Mouse (Mus musculus) c-Kit-positive CD71-positive TER-119-positive erythroid progenitor cells, embryonic 14.5 days (primary cell): ENCODE results near the gene Asna1.
A peak's percentile ranks its signal among the peaks of the same experiment; 100 is the strongest.

ENCODE experiments used
- DNase-seq: peaks from one replicate; pipeline ENCODE4 v3.0.0-alpha.2; 2013; ENCODE audit warnings: low spot score

Asna1 gene

DNA sequence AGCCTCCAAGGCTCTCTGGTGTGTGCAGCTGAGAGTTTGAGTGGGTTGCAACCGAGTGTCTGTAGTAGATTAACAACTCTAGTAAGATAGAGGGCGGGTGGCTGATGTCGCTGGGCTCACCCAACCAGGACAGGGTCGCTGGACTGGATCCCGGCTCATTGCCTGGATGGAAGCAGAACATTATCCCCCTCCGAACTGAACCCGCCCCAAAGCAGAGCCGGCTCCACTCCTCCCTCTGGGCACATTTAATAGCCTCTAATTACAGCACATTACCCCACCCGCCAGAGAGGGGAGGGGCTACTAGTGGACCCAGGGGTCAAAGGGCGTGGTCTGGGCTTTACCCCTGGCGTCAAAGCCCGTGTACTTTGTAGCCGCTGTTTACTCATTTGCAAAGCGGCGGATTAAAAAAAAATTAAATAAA, 35.8 kb downstream of the Asna1 start:
- DNase-seq, result peak; percentile 65

DNA sequence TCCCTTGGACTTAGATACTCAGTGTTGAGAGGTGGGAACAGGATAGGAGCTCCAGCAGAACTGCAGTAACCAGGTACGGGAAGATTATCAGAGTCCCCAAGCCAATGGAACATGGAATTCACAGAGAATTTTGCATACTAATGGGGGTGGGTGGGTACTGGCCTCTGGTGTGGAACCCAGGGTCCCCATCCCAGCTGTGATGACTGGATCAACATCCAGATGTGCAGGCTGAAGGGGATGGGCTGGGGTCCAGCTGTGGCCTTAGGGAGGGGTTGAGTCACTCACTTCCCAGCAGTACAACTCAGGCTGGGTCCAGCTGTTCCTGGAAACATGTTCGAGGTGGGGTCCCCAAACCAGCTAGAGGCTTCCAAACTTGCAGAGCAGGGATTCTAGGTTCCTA, 37.2 kb downstream of the Asna1 start:
- DNase-seq, result no peak

DNA sequence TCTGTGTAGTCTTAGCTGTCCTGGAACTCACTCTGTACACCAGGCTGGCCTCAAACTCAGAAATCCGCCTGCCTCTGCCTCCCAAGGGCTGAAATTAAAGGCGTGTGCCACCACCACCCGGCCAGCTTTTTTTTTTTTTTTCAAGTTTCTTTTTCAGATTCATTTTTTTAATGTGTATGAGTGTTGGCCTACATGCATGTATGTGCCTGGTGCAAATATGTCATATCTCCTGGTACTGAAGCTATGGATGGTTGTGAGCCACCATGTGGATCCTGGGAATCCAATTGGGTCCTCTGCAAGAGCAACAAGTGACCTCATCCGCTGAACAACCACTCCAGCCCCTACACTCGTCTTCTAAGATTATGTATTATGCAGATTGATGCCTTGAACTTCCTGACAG, 37.7 kb downstream of the Asna1 start:
- DNase-seq, result no peak

DNA sequence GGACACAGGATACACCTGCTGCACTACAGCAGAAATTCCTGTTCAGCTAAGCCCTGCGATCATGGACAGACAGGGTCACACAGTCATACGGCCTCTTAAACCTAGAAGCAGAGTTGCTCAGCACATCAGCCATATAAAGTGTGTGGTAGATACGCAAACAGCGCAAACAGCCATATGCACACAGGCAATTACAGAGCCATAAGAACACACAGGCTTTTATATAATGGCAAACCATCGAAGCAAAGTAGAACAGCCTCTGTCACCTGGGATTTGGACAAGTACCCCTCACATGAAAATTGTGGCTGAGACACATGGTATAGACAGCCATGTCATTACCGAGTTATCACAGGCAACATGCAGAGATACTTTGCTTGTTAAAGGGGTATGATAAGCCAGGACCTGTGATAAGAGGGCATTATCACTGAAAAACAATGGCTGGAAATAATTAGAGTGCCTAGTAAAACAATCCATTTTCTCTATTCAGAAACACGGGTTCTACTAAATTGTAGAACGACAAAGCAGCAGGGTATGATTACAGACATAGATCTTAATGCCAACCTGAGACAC, 38.6 kb downstream of the Asna1 start:
- DNase-seq, result peak; percentile 50

GRCm38 (mm10) chr8:84985684-84986378, 39.2 kb downstream of the Asna1 start:
- peak; percentile 68 for DNase-seq

DNA sequence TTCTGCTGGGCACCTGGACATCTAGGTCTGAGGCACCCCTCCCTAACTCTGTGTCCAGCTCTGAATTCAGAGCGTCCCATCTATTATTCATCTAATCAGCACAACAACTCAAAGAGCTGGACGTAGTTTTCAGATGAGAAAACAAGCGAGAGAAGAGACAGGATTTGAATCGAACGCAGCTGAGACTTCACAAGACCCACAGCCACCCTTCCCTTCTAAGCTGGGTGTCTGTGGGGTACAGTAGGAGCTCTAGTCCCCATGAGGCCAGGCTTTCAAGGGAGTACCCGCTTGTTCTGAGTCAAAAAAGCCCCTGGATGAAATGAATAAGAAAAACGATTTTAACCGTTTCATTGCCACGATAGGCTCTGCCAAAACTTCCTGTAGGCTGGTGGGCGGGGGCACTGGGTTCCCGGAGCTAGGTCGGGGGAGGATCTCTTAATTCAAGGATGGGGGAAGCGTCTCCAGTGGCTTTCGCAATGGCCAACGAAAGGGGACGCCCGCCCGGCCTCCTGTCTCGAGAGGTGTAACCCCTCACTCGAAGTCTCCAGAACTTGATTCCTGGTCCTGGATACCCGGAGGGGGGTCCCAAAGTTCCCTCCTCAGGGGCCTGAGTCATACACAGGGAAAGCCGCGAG, 39.9 kb downstream of the Asna1 start:
- DNase-seq, result peak; percentile 22

- no peak for DNase-seq
Observed at GRCm38 (mm10) chr8:84984294-84985048, 40.6 kb downstream of the Asna1 start.

- DNase-seq, result no peak
Observed at GRCm38 (mm10) chr8:84982499-84983011, 42.5 kb downstream of the Asna1 start.

- no peak for DNase-seq
Observed at GRCm38 (mm10) chr8:84981644-84982498, 43.2 kb downstream of the Asna1 start.

- DNase-seq, result no peak
Observed at GRCm38 (mm10) chr8:84980622-84981358, 44.3 kb downstream of the Asna1 start.

- peak; percentile 91 for DNase-seq
Observed at GRCm38 (mm10) chr8:84979599-84980421, 45.3 kb downstream of the Asna1 start.

- DNase-seq, result peak; percentile 86
Observed at GRCm38 (mm10) chr8:84978248-84978940, 46.7 kb downstream of the Asna1 start, which contains the start of gene Junb. TSS of gene Junb (minus strand) at chr8:84978718.

GRCm38 (mm10) chr8:84977435-84978247, 47.4 kb downstream of the Asna1 start:
- DNase-seq, result peak; percentile 53

- no peak for DNase-seq
Observed at GRCm38 (mm10) chr8:84976763-84977434, 48.2 kb downstream of the Asna1 start.

- peak; percentile 95 for DNase-seq
Observed at GRCm38 (mm10) chr8:84976031-84976762, 48.9 kb downstream of the Asna1 start.

DNA sequence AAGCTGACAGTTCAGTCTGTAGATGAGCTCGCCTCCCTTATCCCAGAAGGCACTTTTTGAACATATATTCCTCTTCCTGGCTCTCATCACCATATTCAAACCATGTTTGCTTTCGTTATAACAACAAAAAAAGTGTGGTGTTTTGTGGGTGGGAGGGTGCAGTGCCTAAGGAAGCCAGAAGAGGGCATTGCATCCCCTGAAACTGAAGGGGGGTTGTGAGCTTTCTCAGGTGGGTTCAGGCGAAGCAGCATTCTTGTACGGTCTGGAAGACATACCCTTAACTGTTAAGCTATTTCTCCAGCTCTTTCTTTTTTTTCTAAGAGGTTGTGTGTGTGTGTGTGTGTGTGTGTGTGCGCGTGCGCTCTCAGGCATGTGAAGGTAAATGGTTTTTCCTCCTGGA, 49.6 kb downstream of the Asna1 start:
- DNase-seq, result peak; percentile 79

- peak; percentile 50 for DNase-seq
Observed at GRCm38 (mm10) chr8:84974543-84975142, 50.4 kb downstream of the Asna1 start.
